Mouse (Mus musculus): ENCODE measurements around the gene Srd5a1. TPM values are rescaled to one million over a fixed set of nuclear protein-coding genes. Genes with fewer than 3 reads are reported as not detected.

Gene Srd5a1
- polyA plus RNA-seq, 1 experiment: 3.6 TPM

DNA sequence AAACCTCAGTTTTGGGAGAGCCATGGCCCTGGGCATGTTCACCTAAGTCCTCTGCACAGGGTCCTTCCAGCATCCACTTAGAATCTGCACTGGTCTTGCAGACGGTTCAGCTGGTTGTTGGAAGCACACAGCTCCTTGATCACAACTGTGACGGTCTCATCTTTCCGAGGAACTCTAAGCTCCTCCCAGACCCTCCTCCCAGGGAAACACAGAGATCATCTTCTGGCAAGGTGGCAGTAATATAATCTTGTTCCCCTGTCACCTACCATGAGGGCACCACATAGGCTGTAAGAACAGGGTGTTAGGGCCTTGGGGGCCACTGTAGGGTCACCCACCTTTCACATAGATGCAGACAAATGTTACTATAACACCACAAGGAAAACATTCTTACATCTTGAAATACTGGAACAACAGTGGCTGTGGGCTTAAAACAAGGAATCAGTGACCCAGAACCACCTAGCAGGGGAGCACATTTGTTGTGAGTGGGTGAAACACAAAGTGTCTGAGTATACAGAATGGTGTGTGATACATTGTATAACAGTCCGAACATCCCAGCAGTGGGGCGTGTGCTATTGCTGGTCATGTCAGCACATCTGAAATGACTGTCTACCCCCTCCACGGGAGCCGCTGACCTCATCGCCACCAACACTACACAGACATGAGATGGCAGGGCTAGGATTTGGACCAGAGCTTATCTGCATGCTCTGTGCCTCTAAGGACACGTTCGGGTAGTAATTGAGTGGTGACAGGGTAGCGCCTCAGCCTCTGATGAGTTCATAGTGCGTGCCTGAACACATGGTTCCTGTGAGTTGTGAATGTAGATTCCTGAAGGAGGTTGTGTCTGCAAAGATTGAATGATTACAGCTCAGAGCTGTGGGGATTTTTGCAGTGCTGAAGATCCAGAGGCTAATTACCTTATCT lies 48.3 kb downstream of the Srd5a1 start:
- Histone ChIP-seq H3K4me3 (ENCODE audit: insufficient read depth, low read length) (no peak overlapping the region), H3K27ac (ENCODE audit: insufficient read depth, low read depth, low read length) (no peak overlapping the region), H3K4me1 (ENCODE audit: control insufficient read depth, insufficient read depth, low read length) (no peaks in the 10 kb centered on the region)
- TF ChIP-seq CTCF (IDR thresholded peaks at IDR 0.05; ENCODE audit: low read depth, low read length): no peak

DNA sequence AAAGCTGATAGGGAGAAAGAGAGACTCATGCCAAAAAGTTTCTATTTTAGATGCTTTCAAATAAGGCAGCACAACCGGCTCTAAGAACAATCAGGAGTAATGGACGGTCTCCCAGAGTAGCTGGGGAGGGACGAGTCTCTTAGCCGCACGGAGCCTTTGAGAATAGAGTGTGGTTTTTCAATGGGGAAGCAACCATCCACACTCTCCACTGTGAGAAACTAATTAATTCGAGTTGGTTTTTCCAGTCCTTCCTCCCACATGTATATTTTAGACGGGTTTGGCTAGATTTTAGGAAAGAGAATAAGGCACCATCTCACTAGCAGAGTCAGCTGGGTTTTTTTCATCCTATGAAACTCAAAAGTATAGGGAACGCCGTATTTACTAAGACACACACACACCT lies 49.2 kb downstream of the Srd5a1 start:
- Histone ChIP-seq H3K4me3 (ENCODE audit: insufficient read depth, low read length) (no peak overlapping the region), H3K27ac (ENCODE audit: insufficient read depth, low read depth, low read length) (no peak overlapping the region), H3K4me1 (ENCODE audit: control insufficient read depth, insufficient read depth, low read length) (no peaks in the 10 kb centered on the region)
- no peak for TF ChIP-seq CTCF (IDR thresholded peaks at IDR 0.05; ENCODE audit: low read depth, low read length)
- no peak for TF ChIP-seq POLR2A (IDR thresholded peaks at IDR 0.05; ENCODE audit: borderline replicate concordance, low read depth, low read length)

DNA sequence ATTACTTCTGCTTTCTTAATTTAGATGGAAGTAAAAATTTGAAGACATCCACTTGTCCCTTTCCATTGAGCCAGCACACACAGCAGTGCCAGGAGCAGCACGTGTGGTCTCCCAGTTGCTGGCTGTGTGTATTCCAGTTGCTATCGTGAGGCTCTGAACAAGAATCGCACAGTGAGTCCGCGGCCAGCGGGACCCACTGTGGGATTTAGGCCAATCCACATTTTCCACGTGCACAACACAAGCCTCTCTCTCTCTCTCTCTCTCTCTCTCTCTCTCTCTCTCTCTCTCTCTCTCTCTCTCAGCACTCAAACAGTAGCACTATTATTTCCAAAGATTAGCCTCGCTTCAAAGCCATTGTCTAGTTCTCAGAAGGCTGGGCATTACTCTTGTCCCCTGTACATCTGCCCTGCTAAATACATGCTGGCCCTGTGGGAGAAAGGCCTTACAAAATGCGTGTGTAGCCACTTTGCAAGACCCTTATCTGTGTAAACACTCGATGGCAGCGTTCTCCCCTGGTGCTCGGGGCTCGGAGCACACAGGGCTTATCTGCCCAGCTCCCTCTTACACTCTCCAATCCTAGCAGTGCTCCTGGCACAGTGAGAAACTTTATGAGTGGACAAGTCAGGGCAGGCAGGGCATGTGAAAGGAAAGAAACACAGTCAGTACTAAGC lies 51.8 kb downstream of the Srd5a1 start:
- no peak overlapping the region for H3K4me3 ChIP-seq (ENCODE audit: insufficient read depth, low read length)
- H3K4me1 ChIP-seq (ENCODE audit: control insufficient read depth, insufficient read depth, low read length): no peaks in the 10 kb centered on the region
- no peak for TF ChIP-seq POLR2A (IDR thresholded peaks at IDR 0.05; ENCODE audit: borderline replicate concordance, low read depth, low read length)
- TF ChIP-seq CTCF (IDR thresholded peaks at IDR 0.05; ENCODE audit: low read depth, low read length): no peak
- no peak overlapping the region for H3K27ac ChIP-seq (ENCODE audit: insufficient read depth, low read depth, low read length)

DNA sequence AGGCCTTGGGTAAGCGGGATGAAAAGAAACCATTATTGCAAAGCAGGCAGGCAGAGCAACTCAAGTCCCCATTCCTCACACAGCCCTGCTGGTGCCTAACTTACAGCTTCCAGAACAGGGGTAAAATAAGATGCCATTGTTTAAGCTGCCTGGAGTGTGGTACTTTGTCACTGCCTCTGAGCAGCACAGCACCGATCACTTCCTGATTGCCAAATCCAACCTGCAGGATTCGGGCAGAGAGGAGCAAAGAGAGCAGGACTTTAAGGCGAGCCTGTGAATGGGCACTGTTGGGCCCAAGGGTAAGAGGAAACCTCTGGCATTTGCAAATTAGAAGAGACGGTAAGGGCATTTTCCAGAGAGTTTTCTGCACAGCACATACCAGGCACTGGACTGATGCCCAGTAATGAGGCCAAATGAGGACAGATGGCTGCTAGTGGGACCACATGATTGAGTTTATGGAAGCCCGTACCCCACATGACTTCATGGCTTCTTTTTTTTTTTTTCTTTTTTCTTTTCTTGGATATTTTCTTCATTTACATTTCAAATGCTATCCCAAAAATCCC lies 53.1 kb downstream of the Srd5a1 start:
- Histone ChIP-seq H3K4me3 (ENCODE audit: insufficient read depth, low read length) (no peak overlapping the region), H3K27ac (ENCODE audit: insufficient read depth, low read depth, low read length) (no peak overlapping the region), H3K4me1 (ENCODE audit: control insufficient read depth, insufficient read depth, low read length) (no peaks in the 10 kb centered on the region)
- TF ChIP-seq POLR2A (IDR thresholded peaks at IDR 0.05; ENCODE audit: borderline replicate concordance, low read depth, low read length) (no peak), CTCF (IDR thresholded peaks at IDR 0.05; ENCODE audit: low read depth, low read length) (no peak)

DNA sequence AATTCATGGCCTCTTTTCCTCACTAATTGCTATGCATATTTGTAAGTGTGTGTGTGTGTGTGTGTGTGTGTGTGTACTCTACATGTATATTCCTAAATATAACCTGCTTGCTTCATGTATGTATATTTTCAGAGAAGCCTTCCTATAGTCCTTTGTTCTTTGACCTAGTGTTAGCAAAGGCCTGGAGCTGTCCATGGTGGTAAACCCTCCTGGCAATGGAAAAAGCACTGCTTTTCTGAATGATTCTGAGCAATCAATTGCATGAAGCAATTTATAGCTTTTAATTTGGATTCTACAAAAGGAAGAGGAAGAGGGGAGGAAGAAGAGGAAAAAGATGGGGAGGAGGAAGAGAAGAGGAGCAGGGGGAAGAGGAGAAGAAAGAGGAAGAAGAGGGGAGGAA lies 54.5 kb downstream of the Srd5a1 start:
- TF ChIP-seq CTCF (IDR thresholded peaks at IDR 0.05; ENCODE audit: low read depth, low read length) (no peak), POLR2A (IDR thresholded peaks at IDR 0.05; ENCODE audit: borderline replicate concordance, low read depth, low read length) (no peak)
- no peak overlapping the region for H3K27ac ChIP-seq (ENCODE audit: insufficient read depth, low read depth, low read length)
- H3K4me1 ChIP-seq (ENCODE audit: control insufficient read depth, insufficient read depth, low read length): no peaks in the 10 kb centered on the region
- no peak overlapping the region for H3K4me3 ChIP-seq (ENCODE audit: insufficient read depth, low read length)

DNA sequence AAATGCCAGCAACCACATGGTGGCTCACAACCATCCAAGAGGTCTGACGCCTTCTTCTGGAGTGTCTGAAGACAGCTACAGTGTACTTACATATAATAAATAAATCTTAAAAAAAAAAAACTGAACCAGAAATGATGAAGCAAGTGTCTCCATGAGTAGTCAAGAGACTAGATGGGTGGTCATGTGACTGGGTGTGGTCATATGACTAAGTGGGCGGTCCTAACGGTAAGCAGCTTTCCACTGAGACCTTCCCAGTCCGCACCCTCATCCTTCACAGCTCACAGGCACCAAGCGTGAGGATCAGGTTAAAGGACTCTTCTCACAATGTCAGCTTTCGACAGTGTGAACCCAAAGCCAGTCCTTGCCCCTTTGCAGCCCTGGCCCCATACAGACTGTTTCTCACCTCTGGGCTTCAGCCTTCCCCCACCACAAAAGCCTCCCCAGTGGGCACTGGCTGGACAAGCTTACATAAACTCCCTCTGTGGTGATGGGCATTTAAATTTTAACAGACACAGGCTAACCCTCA lies 55.2 kb downstream of the Srd5a1 start:
- no peak overlapping the region for H3K27ac ChIP-seq (ENCODE audit: insufficient read depth, low read depth, low read length)

DNA sequence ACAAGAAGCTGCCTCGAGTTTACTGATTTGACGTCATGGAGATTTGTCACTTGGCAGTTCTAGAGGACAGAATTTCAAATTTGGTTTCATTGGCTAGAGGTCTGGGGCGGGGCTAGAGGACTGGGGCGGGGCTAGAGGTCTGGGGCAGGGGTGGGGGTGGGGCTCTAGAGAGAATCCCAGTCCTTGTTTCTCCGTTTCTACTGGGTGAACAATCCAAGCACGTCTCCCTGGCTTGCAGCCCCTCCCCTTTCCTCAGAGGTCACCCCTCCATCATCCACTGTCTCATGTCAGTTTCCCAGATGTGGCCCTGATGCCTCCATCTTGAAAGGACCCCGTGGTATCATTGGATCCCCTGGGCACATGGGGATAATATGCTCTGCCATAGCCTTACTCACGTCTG lies 56.2 kb downstream of the Srd5a1 start:
- TF ChIP-seq CTCF (IDR thresholded peaks at IDR 0.05; ENCODE audit: low read depth, low read length) (no peak), POLR2A (IDR thresholded peaks at IDR 0.05; ENCODE audit: borderline replicate concordance, low read depth, low read length) (no peak)
- Histone ChIP-seq H3K27ac (ENCODE audit: insufficient read depth, low read depth, low read length) (no peak overlapping the region), H3K4me3 (ENCODE audit: insufficient read depth, low read length) (no peak overlapping the region), H3K4me1 (ENCODE audit: control insufficient read depth, insufficient read depth, low read length) (no peaks in the 10 kb centered on the region)

More for the DNA sequence above, 55.2 kb downstream of the Srd5a1 start:
- TF ChIP-seq POLR2A (IDR thresholded peaks at IDR 0.05; ENCODE audit: borderline replicate concordance, low read depth, low read length) (no peak), CTCF (IDR thresholded peaks at IDR 0.05; ENCODE audit: low read depth, low read length) (no peak)
- no peaks in the 10 kb centered on the region for H3K4me1 ChIP-seq (ENCODE audit: control insufficient read depth, insufficient read depth, low read length)
- no peak overlapping the region for H3K4me3 ChIP-seq (ENCODE audit: insufficient read depth, low read length)

DNA sequence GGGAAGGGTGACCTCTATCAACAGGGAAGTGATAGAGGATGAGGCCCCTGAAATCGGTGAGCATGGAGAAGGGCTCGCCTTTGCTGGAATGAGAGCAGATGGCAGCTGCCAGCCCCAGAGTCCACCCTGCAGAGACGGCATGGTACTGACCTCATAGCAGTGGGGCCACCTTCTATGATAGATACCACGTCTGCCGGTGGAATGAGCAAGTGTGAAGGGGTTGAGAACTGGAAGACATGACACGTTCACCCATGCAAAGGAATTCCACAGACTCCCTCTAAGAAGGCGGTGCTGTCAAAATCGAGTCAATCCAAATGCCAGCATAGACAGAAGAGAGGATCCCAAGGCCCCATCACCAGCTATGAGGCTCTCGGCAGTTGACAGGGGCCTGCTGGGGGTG lies 57.0 kb downstream of the Srd5a1 start:
- Histone ChIP-seq H3K4me1 (ENCODE audit: control insufficient read depth, insufficient read depth, low read length) (no peaks in the 10 kb centered on the region), H3K27ac (ENCODE audit: insufficient read depth, low read depth, low read length) (no peak overlapping the region), H3K4me3 (ENCODE audit: insufficient read depth, low read length) (no peak overlapping the region)
- TF ChIP-seq POLR2A (IDR thresholded peaks at IDR 0.05; ENCODE audit: borderline replicate concordance, low read depth, low read length): no peak
- TF ChIP-seq CTCF (IDR thresholded peaks at IDR 0.05; ENCODE audit: low read depth, low read length): no peak

DNA sequence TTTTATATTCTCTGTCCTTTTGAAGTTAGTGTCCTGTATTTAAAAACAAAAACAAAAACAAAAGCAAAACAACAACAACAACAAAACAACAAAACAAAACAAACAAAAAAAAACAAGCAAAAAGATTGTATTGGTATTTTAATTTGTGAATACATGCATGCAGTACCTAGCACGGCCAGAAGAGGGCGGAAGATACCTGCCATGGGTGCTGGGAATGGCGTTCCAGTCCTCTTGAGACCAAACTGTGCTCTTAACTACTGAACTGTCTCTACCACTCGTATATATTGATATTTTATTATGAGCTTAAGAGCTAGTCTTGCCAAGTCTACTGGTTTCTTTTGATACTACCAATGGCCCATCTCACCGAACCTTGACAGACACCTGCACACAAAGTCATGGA lies 58.2 kb downstream of the Srd5a1 start:
- no peak overlapping the region for H3K27ac ChIP-seq (ENCODE audit: insufficient read depth, low read depth, low read length)

DNA sequence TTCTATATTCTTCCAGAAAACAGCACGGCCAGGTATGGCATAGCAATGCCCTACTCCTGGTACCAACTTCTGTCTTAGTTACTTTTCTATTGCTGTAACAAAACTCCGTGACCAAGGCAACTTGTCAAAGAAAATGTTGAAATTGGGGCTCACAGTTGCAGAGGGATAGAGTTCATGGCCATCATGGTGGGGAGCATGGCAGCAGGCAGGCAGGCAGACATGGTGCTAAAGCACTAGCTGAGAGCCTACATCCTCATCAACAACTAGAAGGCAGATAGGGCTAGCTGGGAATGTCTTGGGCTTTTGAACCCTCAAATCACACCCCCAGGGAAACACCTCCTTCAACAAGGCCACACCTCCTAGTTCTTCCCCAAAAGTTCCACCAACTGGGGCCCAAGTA lies 60.4 kb downstream of the Srd5a1 start:
- H3K4me1 ChIP-seq (ENCODE audit: control insufficient read depth, insufficient read depth, low read length): no peaks in the 10 kb centered on the region
- H3K4me3 ChIP-seq (ENCODE audit: insufficient read depth, low read length): no peak overlapping the region
- no peak for TF ChIP-seq CTCF (IDR thresholded peaks at IDR 0.05; ENCODE audit: low read depth, low read length)
- no peak for TF ChIP-seq POLR2A (IDR thresholded peaks at IDR 0.05; ENCODE audit: borderline replicate concordance, low read depth, low read length)
- no peak overlapping the region for H3K27ac ChIP-seq (ENCODE audit: insufficient read depth, low read depth, low read length)

More for the DNA sequence above, 58.2 kb downstream of the Srd5a1 start:
- H3K4me3 ChIP-seq (ENCODE audit: insufficient read depth, low read length): no peak overlapping the region
- TF ChIP-seq POLR2A (IDR thresholded peaks at IDR 0.05; ENCODE audit: borderline replicate concordance, low read depth, low read length): no peak
- peak; percentile 92 for TF ChIP-seq CTCF (IDR thresholded peaks at IDR 0.05; ENCODE audit: low read depth, low read length)
- H3K4me1 ChIP-seq (ENCODE audit: control insufficient read depth, insufficient read depth, low read length): no peaks in the 10 kb centered on the region

Measured in bone marrow macrophage, adult 2 months (primary cell).